Mouse (Mus musculus) thymus, adult 2 months (tissue): Measurements from ENCODE around the gene Pltp.

ENCODE experiments used
- CTCF ChIP-seq: fragments of 200-500 bp; IDR thresholded peaks from 2 replicates; pipeline ENCODE4 v1.5.1; 2012; ENCODE audit warnings: mild to moderate bottlenecking, control low read depth, low read length, moderate library complexity, borderline replicate concordance; ENCODE audit not compliant: control insufficient read depth, poor library complexity, insufficient read depth; ENCODE audit errors: extremely low read depth
- POLR2A ChIP-seq: fragments of 200-500 bp; IDR thresholded peaks from 2 replicates; pipeline ENCODE4 v1.6.1; 2012; ENCODE audit warnings: mild to moderate bottlenecking, low read length, control low read depth, moderate library complexity; ENCODE audit not compliant: control insufficient read depth, poor library complexity, insufficient read depth; ENCODE audit errors: extremely low read depth

- TF ChIP-seq CTCF: no peak
- no peak for TF ChIP-seq POLR2A
Measured at GRCm38 (mm10) chr2:164889960-164890359, 32.4 kb upstream of the Pltp start.
